Mouse (Mus musculus): ENCODE measurements around the gene Cort. TPM values are rescaled to one million over a fixed set of nuclear protein-coding genes. Genes with fewer than 3 reads are reported as not detected.
A peak's percentile ranks its signal among the peaks of the same experiment; 100 is the strongest.

Gene Cort
- total and polyA plus RNA-seq, 2 experiments from 2014 or later = not detected

GRCm38 (mm10) chr4:149136116-149136850 is 9.7 kb upstream of the Cort start:
- H3K4me1 ChIP-seq (ENCODE audit: control insufficient read depth, insufficient read depth) = peaks cover 5% of the 10 kb centered on the region; the same call in 1 of the 2 replicates
- DNase-seq (ENCODE audit: low spot score) = no peak
- WGBS = 52% methylated on average over 18 of the region's 18 CpGs

GRCm38 (mm10) chr4:149133395-149133794 is 6.8 kb upstream of the Cort start:
- ATAC-seq (ENCODE audit: insufficient read depth, low read depth) = no peak
- H3K4me2 ChIP-seq (ENCODE audit: low read depth, low read length) = no peak overlapping the region
- 91% methylated on average over 5 of the region's 5 CpGs for WGBS
- DNase-seq (ENCODE audit: low spot score) = no peak
- H3K4me1 ChIP-seq (ENCODE audit: control insufficient read depth, insufficient read depth) = peaks cover 5% of the 10 kb centered on the region; the same call in 1 of the 2 replicates
- no peak overlapping the region for H3K27ac ChIP-seq (ENCODE audit: low read depth)
- TF ChIP-seq CTCF (IDR thresholded peaks at IDR 0.05; ENCODE audit: low read depth) (no peak), EP300 (IDR thresholded peaks at IDR 0.05; ENCODE audit: low read depth) (no peak)
- no peak overlapping the region for H3K9ac ChIP-seq (replicated peaks; ENCODE audit: low read depth, low read length)
- no peak overlapping the region for H3K4me3 ChIP-seq (ENCODE audit: low read depth, low read length)
- no peaks in the 10 kb centered on the region for H3K27me3 ChIP-seq (ENCODE audit: control insufficient read depth, insufficient read depth, low read length)
- no peaks in the 10 kb centered on the region for H3K9me3 ChIP-seq (replicated peaks; ENCODE audit: control insufficient read depth, low read length)
- peaks cover 14% of the 10 kb centered on the region for H3K36me3 ChIP-seq (replicated peaks; ENCODE audit: control insufficient read depth, insufficient read depth, low read length)

More at GRCm38 (mm10) chr4:149136116-149136850, 9.7 kb upstream of the Cort start:
- H3K9ac ChIP-seq (replicated peaks; ENCODE audit: low read depth, low read length) = peak overlapping the region; percentile 43; the same call in 1 of the 2 replicates
- H3K9me3 ChIP-seq (replicated peaks; ENCODE audit: control insufficient read depth, low read length) = no peaks in the 10 kb centered on the region
- peak overlapping the region; percentile 75 for H3K4me2 ChIP-seq (ENCODE audit: low read depth, low read length)
- no peak for ATAC-seq (ENCODE audit: insufficient read depth, low read depth)
- H3K27me3 ChIP-seq (ENCODE audit: control insufficient read depth, insufficient read depth, low read length) = no peaks in the 10 kb centered on the region
- peaks cover under 1% of the 10 kb centered on the region; the same call in 1 of the 2 replicates for H3K36me3 ChIP-seq (replicated peaks; ENCODE audit: control insufficient read depth, insufficient read depth, low read length)
- peak overlapping the region; percentile 64 for H3K4me3 ChIP-seq (ENCODE audit: low read depth, low read length)
- TF ChIP-seq EP300 (IDR thresholded peaks at IDR 0.05; ENCODE audit: low read depth) (no peak), CTCF (IDR thresholded peaks at IDR 0.05; ENCODE audit: low read depth) (no peak)
- no peak overlapping the region for H3K27ac ChIP-seq (ENCODE audit: low read depth)

- WGBS = 86% methylated on average over 21 of the region's 21 CpGs
- no peak overlapping the region for H3K27ac ChIP-seq (ENCODE audit: low read depth)
- DNase-seq (ENCODE audit: low spot score) (no peak), ATAC-seq (ENCODE audit: insufficient read depth, low read depth) (no peak)
- H3K4me2 ChIP-seq (ENCODE audit: low read depth, low read length) = no peak overlapping the region
- no peaks in the 10 kb centered on the region for H3K27me3 ChIP-seq (ENCODE audit: control insufficient read depth, insufficient read depth, low read length)
- H3K9me3 ChIP-seq (replicated peaks; ENCODE audit: control insufficient read depth, low read length) = no peaks in the 10 kb centered on the region
- H3K36me3 ChIP-seq (replicated peaks; ENCODE audit: control insufficient read depth, insufficient read depth, low read length) = peaks cover 14% of the 10 kb centered on the region
- TF ChIP-seq CTCF (IDR thresholded peaks at IDR 0.05; ENCODE audit: low read depth) (no peak), EP300 (IDR thresholded peaks at IDR 0.05; ENCODE audit: low read depth) (no peak)
- H3K9ac ChIP-seq (replicated peaks; ENCODE audit: low read depth, low read length) = no peak overlapping the region
- H3K4me1 ChIP-seq (ENCODE audit: control insufficient read depth, insufficient read depth) = peaks cover 5% of the 10 kb centered on the region; the same call in 1 of the 2 replicates
- H3K4me3 ChIP-seq (ENCODE audit: low read depth, low read length) = no peak overlapping the region
Measured at GRCm38 (mm10) chr4:149131789-149132565, 5.4 kb upstream of the Cort start.

- no peaks in the 10 kb centered on the region for H3K9me3 ChIP-seq (replicated peaks; ENCODE audit: control insufficient read depth, low read length)
- TF ChIP-seq EP300 (IDR thresholded peaks at IDR 0.05; ENCODE audit: low read depth) = no peak
- TF ChIP-seq CTCF (IDR thresholded peaks at IDR 0.05; ENCODE audit: low read depth) = no peak
- 88% methylated on average over 23 of the region's 23 CpGs for WGBS
- ATAC-seq (ENCODE audit: insufficient read depth, low read depth) (no peak), DNase-seq (ENCODE audit: low spot score) (no peak)
- peaks cover 14% of the 10 kb centered on the region for H3K36me3 ChIP-seq (replicated peaks; ENCODE audit: control insufficient read depth, insufficient read depth, low read length)
- no peak overlapping the region for H3K9ac ChIP-seq (replicated peaks; ENCODE audit: low read depth, low read length)
- no peak overlapping the region for H3K4me2 ChIP-seq (ENCODE audit: low read depth, low read length)
- H3K27ac ChIP-seq (ENCODE audit: low read depth) = no peak overlapping the region
- H3K4me3 ChIP-seq (ENCODE audit: low read depth, low read length) = no peak overlapping the region
- no peaks in the 10 kb centered on the region for H3K27me3 ChIP-seq (ENCODE audit: control insufficient read depth, insufficient read depth, low read length)
- H3K4me1 ChIP-seq (ENCODE audit: control insufficient read depth, insufficient read depth) = no peaks in the 10 kb centered on the region
Measured at GRCm38 (mm10) chr4:149131021-149131752, 4.6 kb upstream of the Cort start.

GRCm38 (mm10) chr4:149128467-149128866 is 1.9 kb upstream of the Cort start:
- ATAC-seq (ENCODE audit: insufficient read depth, low read depth) = no peak
- no peak for DNase-seq (ENCODE audit: low spot score)
- H3K9me3 ChIP-seq (replicated peaks; ENCODE audit: control insufficient read depth, low read length) = no peaks in the 10 kb centered on the region
- H3K4me2 ChIP-seq (ENCODE audit: low read depth, low read length) = no peak overlapping the region
- H3K4me3 ChIP-seq (ENCODE audit: low read depth, low read length) = no peak overlapping the region
- H3K9ac ChIP-seq (replicated peaks; ENCODE audit: low read depth, low read length) = no peak overlapping the region
- no peaks in the 10 kb centered on the region for H3K27me3 ChIP-seq (ENCODE audit: control insufficient read depth, insufficient read depth, low read length)
- no peak overlapping the region for H3K27ac ChIP-seq (ENCODE audit: low read depth)
- 86% methylated on average over 18 of the region's 18 CpGs for WGBS
- H3K36me3 ChIP-seq (replicated peaks; ENCODE audit: control insufficient read depth, insufficient read depth, low read length) = peaks cover 14% of the 10 kb centered on the region
- TF ChIP-seq CTCF (IDR thresholded peaks at IDR 0.05; ENCODE audit: low read depth) = no peak
- no peaks in the 10 kb centered on the region for H3K4me1 ChIP-seq (ENCODE audit: control insufficient read depth, insufficient read depth)
